Mouse (Mus musculus) hindbrain, embryonic 13.5 days (tissue): ENCODE measurements around the gene Icam4. TPM values are rescaled to one million over a fixed set of nuclear protein-coding genes. Genes with fewer than 3 reads are reported as not detected.
"Not testable (repeated sequence)": the region's sequence is repeated elsewhere in the genome, so short reads cannot be mapped to it uniquely, and the experiment has no call there.

ENCODE experiments used
- ATAC-seq: fragments of 200-750 bp; cut with Nextera tagmentation; 2 replicates; pipeline ENCODE4 v1.8.0; 2017; ENCODE audit warnings: moderate TSS enrichment; ENCODE audit not compliant: low FRiP score
- H3K27ac ChIP-seq: fragments of 300-500 bp; sonication (generic); 2 replicates; pipeline ENCODE4 v1.5.1; 2015; ENCODE audit warnings: inconsistent platforms, mild to moderate bottlenecking, moderate library complexity
- H3K27me3 ChIP-seq: fragments of 300-500 bp; sonication (generic); 2 replicates; pipeline ENCODE4 v1.6.1; 2015; ENCODE audit warnings: mild to moderate bottlenecking, inconsistent platforms
- H3K36me3 ChIP-seq: fragments of 300-500 bp; sonication (generic); 2 replicates; pipeline ENCODE4 v1.6.1; 2015; ENCODE audit warnings: mild to moderate bottlenecking, inconsistent platforms
- H3K4me1 ChIP-seq: fragments of 300-500 bp; sonication (generic); replicated peaks from 2 replicates; pipeline ENCODE4 v1.6.1; 2015; ENCODE audit warnings: inconsistent platforms
- H3K4me2 ChIP-seq: fragments of 300-500 bp; sonication (generic); 2 replicates; pipeline ENCODE4 v1.6.1; 2015; ENCODE audit warnings: inconsistent platforms, mild to moderate bottlenecking, moderate library complexity
- H3K4me3 ChIP-seq: fragments of 300-500 bp; sonication (generic); 2 replicates; pipeline ENCODE4 v1.5.1; 2015; ENCODE audit warnings: mild to moderate bottlenecking, inconsistent platforms
- H3K9ac ChIP-seq: fragments of 300-500 bp; sonication (generic); 2 replicates; pipeline ENCODE4 v1.6.1; 2015; ENCODE audit warnings: mild to moderate bottlenecking, inconsistent platforms
- H3K9me3 ChIP-seq: fragments of 300-500 bp; sonication (generic); 2 replicates; pipeline ENCODE4 v1.6.1; 2016; ENCODE audit warnings: inconsistent platforms
- WGBS: fragments of 180-500 bp; shearing (Covaris S2); methylation state at CpG from one replicate; pipeline ENCODE4 v1.1.7; 2015; 5-methylcytosine and 5-hydroxymethylcytosine counted together
- polyA plus RNA-seq: library from polyadenylated mRNA; unstranded; fragments of >200 nt; fragmentation: Nextera tagmentation; extraction: Ambion mirVana; gene quantifications from 2 replicates; pipeline ENCODE4 v1.2.1, GENCODE M21; 2015

Gene Icam4
- polyA plus RNA-seq, 1 experiment from 2014 or later, result 0.21 TPM

DNA sequence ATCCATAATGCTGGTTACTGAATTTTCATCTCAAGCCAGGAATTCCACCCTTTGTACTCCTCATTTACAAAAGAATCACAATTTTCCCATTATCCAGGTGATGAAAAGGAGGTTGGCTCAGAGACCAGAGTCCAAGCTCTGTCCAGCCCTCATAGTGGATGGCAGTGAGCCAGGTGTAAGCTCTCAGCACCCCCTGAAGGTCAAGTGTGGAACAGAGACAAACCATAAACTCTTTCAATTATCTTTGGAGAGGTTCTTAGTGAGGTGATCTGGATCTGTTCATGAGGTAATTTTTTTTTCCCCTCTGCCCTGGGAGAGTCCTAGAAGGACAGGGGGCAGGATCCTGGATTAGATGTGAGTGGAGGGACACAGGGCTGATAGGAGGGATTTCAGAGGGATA lies 28.4 kb upstream of the Icam4 start:
- Histone ChIP-seq H3K4me2 (no peak overlapping the region), H3K27me3 (no peaks in the 10 kb centered on the region), H3K27ac (no peak overlapping the region), H3K4me3 (no peak overlapping the region), H3K36me3 (peaks cover 11% of the 10 kb centered on the region), H3K9ac (peak overlapping the region; percentile 25), H3K9me3 (no peaks in the 10 kb centered on the region), H3K4me1 (peaks cover 12% of the 10 kb centered on the region)
- no peak for ATAC-seq

DNA sequence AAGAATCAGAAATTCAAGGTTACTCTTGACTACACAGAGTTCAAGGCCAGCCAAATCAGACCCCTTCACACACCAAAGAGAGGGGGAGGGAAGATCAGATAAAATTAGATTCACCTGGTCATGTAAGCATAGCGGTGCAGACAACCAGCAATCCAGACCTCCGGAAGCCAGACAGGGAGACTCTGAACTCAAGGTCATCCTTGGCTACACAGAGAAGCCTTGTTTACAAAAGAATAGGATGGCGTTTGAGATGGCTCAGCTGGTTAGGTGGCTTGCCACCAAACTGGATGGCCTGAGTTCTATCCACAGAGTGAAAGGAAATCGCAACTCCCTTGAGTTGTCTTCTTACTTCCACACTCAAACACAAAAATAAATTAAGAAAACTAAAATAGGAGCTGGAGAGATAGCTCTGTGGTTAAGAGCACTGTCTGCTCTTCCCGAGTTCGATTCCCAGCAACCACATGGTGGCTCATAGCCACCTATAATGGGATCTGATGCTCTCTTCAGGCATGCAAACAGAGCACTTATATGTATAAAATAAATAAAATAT lies 27.4 kb upstream of the Icam4 start:
- H3K4me1 ChIP-seq, result peaks cover 12% of the 10 kb centered on the region
- no peak overlapping the region for H3K4me2 ChIP-seq
- no peak for ATAC-seq
- no peak overlapping the region for H3K9ac ChIP-seq
- 75% methylated on average over 6 of the region's 6 CpGs for WGBS
- H3K27me3 ChIP-seq, result no peaks in the 10 kb centered on the region
- H3K4me3 ChIP-seq, result no peak overlapping the region
- peaks cover 20% of the 10 kb centered on the region for H3K36me3 ChIP-seq
- no peaks in the 10 kb centered on the region for H3K9me3 ChIP-seq
- H3K27ac ChIP-seq, result no peak overlapping the region

DNA sequence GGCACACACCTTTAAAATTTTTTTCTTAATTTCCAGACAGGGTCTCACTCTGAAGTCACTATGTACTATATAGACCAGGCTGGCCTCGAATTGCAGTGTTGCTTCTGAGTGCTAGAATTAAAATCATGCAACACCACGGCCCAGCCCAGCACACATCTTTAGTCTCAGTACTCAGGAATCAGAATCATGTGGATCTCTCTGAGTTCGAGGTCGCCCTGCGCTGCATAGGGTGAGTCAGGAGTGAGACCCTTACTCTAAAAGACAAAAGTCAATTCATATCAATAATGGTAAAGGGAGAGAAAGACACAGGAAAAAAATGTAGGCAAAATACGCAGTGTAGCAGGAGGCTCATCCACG lies 26.9 kb upstream of the Icam4 start:
- Histone ChIP-seq H3K9me3 (no peaks in the 10 kb centered on the region), H3K9ac (peak overlapping the region; percentile 88), H3K4me1 (peaks cover 12% of the 10 kb centered on the region), H3K4me2 (peak overlapping the region; percentile 81), H3K36me3 (peaks cover 25% of the 10 kb centered on the region), H3K27ac (peak overlapping the region; percentile 88), H3K27me3 (no peaks in the 10 kb centered on the region), H3K4me3 (peak overlapping the region; percentile 82)
- ATAC-seq, result no peak
- WGBS, result 12% methylated on average over 7 of the region's 7 CpGs

DNA sequence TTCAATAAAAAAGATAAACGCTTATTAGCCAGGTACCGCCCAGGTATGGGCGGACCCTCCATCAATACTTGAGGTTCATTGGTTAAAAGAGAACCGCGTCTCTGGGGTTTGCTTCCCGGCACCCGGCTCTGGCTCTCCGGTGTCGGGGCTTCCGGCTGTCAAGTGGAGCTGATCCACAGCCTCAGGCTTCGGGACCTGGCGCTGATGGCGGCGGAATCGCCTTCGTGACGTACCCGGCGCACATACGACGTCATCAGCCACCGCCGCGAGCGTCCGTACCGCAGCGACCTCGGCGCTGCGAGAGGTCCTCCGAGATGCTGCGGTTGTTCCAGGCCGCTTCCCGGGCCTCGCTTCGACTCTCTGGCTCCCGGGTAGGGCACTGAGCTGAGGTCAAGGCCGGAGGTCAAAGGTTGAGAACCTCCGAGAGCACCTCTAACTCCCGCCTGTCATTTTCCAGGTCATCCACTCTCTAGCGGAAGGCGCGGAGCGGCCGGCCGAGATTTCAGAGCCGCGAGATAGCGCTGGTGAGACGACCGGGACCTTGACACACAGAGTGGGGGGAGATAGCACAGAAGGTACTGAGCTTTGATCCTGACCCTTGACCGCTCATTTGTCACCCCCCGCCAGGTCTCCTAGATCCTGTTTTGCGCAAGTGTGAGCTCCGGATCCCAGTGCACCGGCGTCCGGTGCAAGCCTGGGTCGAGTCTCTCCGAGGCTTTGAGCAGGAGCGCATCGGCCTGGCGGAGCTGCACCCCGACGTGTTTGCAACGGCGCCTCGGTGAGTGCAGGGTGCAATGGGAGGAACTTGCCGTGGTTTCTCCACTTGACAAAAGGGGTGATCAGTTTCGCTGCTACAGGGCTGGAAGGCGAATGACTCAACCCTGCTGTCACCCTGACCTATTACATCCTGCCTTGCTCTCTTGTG lies 26.3 kb upstream of the Icam4 start, which contains the start of gene Mrpl4:
Gene Mrpl4 (plus strand): TSS at position 112 of the 925 bp plus-strand sequence.
- peak; percentile 92 for ATAC-seq
- WGBS, result under 1% methylated on average over 72 of the region's 72 CpGs
- H3K27me3 ChIP-seq, result no peaks in the 10 kb centered on the region

DNA sequence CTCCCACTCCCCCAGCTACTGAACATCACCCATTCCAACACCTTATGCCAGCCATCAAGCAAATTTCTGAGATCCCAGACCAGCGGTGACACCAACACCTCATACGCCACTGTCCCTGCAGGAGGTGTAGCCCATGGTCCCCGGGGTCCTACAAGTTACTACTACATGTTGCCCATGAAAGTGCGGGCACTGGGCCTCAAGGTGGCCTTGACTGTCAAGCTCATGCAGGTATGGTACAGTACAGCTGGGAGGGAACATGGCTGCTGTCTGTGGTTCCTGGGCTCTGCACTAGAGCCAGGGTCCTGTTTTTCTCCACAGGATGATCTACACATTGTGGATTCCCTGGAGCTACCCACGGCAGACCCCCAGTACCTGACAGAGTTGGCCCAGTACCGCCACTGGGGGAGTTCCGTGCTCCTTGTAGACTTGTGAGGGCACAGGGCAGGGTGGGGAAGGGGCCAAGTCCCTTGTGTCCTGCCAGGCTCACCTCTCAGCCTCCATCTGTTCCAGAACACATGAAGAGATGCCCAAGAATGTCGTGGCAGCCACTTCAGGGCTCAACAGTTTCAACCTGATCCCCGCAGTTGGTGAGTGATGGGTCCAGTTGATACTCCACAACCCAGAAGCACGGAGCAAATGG lies 21.7 kb upstream of the Icam4 start:
- Histone ChIP-seq H3K4me1 (peaks cover 8% of the 10 kb centered on the region), H3K9me3 (no peaks in the 10 kb centered on the region), H3K4me3 (no peak overlapping the region), H3K27me3 (peaks cover 5% of the 10 kb centered on the region; the same call in 1 of the 2 replicates), H3K4me2 (no peak overlapping the region), H3K9ac (no peak overlapping the region), H3K27ac (no peak overlapping the region), H3K36me3 (peaks cover 50% of the 10 kb centered on the region)
- 95% methylated on average over 10 of the region's 10 CpGs for WGBS
- no peak for ATAC-seq

More for the DNA sequence above, 26.3 kb upstream of the Icam4 start, which contains the start of gene Mrpl4:
- Histone ChIP-seq H3K4me1 (peaks cover 12% of the 10 kb centered on the region), H3K9me3 (no peaks in the 10 kb centered on the region), H3K27ac (peak within 1 kb of the TSS; percentile 88), H3K36me3 (peaks cover 32% of the 10 kb centered on the region), H3K4me2 (peak within 1 kb of the TSS; percentile 81), H3K4me3 (peak within 1 kb of the TSS; percentile 82), H3K9ac (peak within 1 kb of the TSS; percentile 88)

GRCm38 (mm10) chr9:21008007-21008406 lies 21.2 kb upstream of the Icam4 start:
- Histone ChIP-seq H3K4me3 (no peak overlapping the region), H3K4me1 (peaks cover 8% of the 10 kb centered on the region), H3K27ac (no peak overlapping the region), H3K27me3 (peaks cover 11% of the 10 kb centered on the region), H3K9me3 (no peaks in the 10 kb centered on the region), H3K36me3 (peaks cover 50% of the 10 kb centered on the region), H3K4me2 (no peak overlapping the region), H3K9ac (no peak overlapping the region)
- 91% methylated on average over 7 of the region's 7 CpGs for WGBS
- ATAC-seq, result no peak

DNA sequence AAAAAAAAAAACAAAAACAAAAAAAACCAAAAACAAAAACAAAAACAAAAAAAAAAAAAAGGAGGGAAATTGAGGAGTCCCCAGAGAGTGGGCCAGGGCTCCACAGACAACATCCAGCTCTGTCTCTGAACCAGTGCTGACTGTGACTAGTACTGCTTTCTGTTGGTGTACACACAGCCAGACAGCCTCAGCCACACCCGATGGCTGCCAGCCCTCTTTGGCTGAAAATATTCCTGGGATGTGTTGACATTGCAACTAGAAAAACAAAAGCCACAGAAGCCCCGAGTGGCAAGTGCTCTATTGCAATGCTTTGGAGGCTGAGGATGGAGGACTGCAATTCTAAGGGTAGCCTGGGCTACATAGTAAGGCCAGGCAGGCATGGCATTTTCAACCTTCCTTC lies 18.8 kb upstream of the Icam4 start:
- WGBS, result 62% methylated on average over 2 of the region's 2 CpGs
- ATAC-seq, result no peak

DNA sequence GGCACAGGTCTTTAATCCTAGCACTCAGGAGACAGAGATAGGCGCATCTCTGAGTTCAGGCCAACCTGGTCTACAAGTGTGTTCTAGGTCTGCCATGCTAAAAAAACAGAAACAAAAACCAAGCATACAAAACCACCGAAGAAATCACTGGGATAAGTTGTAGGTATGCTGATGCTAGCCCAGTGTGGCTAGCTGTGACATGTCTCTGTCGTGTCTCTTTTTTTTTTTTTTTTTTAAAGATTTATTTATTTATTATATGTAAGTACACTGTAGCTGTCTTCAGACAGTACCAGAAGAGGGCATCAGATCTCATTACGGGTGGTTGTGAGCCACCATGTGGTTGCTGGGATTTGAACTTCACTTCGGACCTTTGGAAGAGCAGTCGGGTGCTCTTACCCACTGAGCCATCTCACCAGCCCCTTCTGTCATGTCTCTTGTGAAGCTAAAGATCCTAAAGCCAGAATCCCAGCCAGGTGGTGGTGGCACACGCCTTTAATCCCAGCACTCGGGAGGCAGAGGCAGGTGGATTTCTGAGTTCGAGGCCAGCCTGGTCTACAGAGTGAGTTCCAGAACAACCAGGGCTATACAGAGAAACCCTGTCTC lies 18.1 kb upstream of the Icam4 start:
- not testable (repeated sequence) for H3K27ac ChIP-seq, H3K4me2 ChIP-seq, ATAC-seq, H3K4me3 ChIP-seq, H3K9ac ChIP-seq, H3K9me3 ChIP-seq
- Histone ChIP-seq H3K36me3 (peaks cover 37% of the 10 kb centered on the region), H3K4me1 (peaks cover 15% of the 10 kb centered on the region), H3K27me3 (peaks cover 41% of the 10 kb centered on the region)
- 74% methylated on average over 9 of the region's 9 CpGs for WGBS

More for the DNA sequence above, 18.8 kb upstream of the Icam4 start:
- Histone ChIP-seq H3K4me2 (no peak overlapping the region), H3K9ac (no peak overlapping the region), H3K27me3 (peaks cover 35% of the 10 kb centered on the region), H3K27ac (no peak overlapping the region), H3K4me3 (no peak overlapping the region), H3K4me1 (peaks cover 8% of the 10 kb centered on the region), H3K9me3 (no peaks in the 10 kb centered on the region), H3K36me3 (peaks cover 44% of the 10 kb centered on the region)

- no peak for ATAC-seq
- H3K4me2 ChIP-seq, result no peak overlapping the region
- no peak overlapping the region for H3K27ac ChIP-seq
- H3K4me3 ChIP-seq, result no peak overlapping the region
- H3K4me1 ChIP-seq, result peaks cover 15% of the 10 kb centered on the region
- no peaks in the 10 kb centered on the region for H3K9me3 ChIP-seq
- WGBS, result 68% methylated on average over 5 of the region's 5 CpGs
- no peak overlapping the region for H3K9ac ChIP-seq
- peaks cover 50% of the 10 kb centered on the region for H3K27me3 ChIP-seq
- H3K36me3 ChIP-seq, result peaks cover 29% of the 10 kb centered on the region
Measured at GRCm38 (mm10) chr9:21011846-21012312, 17.3 kb upstream of the Icam4 start.

GRCm38 (mm10) chr9:21012368-21012767 lies 16.8 kb upstream of the Icam4 start:
- ATAC-seq, result no peak
- no peak overlapping the region for H3K9ac ChIP-seq
- peaks cover 24% of the 10 kb centered on the region for H3K36me3 ChIP-seq
- H3K4me1 ChIP-seq, result peaks cover 15% of the 10 kb centered on the region
- no peaks in the 10 kb centered on the region for H3K9me3 ChIP-seq
- 65% methylated on average over 1 of the region's 1 CpGs for WGBS
- H3K4me2 ChIP-seq, result no peak overlapping the region
- H3K27ac ChIP-seq, result no peak overlapping the region
- H3K27me3 ChIP-seq, result peaks cover 55% of the 10 kb centered on the region
- no peak overlapping the region for H3K4me3 ChIP-seq

- Histone ChIP-seq H3K4me3 (peak overlapping the region; percentile 25), H3K4me1 (peaks cover 15% of the 10 kb centered on the region), H3K27ac (no peak overlapping the region), H3K9ac (no peak overlapping the region), H3K9me3 (no peaks in the 10 kb centered on the region), H3K36me3 (no peaks in the 10 kb centered on the region), H3K4me2 (peak overlapping the region; percentile 45), H3K27me3 (peaks cover 76% of the 10 kb centered on the region)
- WGBS, result 3% methylated on average over 28 of the region's 29 CpGs
- ATAC-seq, result no peak
Measured at GRCm38 (mm10) chr9:21014691-21015570, 14.2 kb upstream of the Icam4 start.
